Mouse (Mus musculus) midbrain, embryonic 15.5 days (tissue): ENCODE data around the gene Dag1. TPM values are rescaled to one million over a fixed set of nuclear protein-coding genes. Genes with fewer than 3 reads are reported as not detected.

Source experiments
- ATAC-seq: fragments of 200-750 bp; cut with Nextera tagmentation; replicated peaks from 2 replicates; pipeline ENCODE4 v1.8.0; 2017; ENCODE audit warnings: moderate TSS enrichment
- H3K27ac ChIP-seq: fragments of 300-500 bp; sonication (generic); 2 replicates; pipeline ENCODE4 v1.5.1; 2015; ENCODE audit warnings: mild to moderate bottlenecking, inconsistent platforms
- H3K27me3 ChIP-seq: fragments of 300-500 bp; sonication (generic); replicated peaks from 2 replicates; pipeline ENCODE4 v1.6.1; 2015; ENCODE audit warnings: inconsistent platforms
- H3K36me3 ChIP-seq: fragments of 300-500 bp; sonication (generic); replicated peaks from 2 replicates; pipeline ENCODE4 v1.6.1; 2015; ENCODE audit warnings: inconsistent platforms
- H3K4me1 ChIP-seq: fragments of 300-500 bp; sonication (generic); 2 replicates; pipeline ENCODE4 v1.6.1; 2015; ENCODE audit warnings: inconsistent platforms
- H3K4me2 ChIP-seq: fragments of 300-500 bp; sonication (generic); 2 replicates; pipeline ENCODE4 v1.6.1; 2015; ENCODE audit warnings: inconsistent platforms, mild to moderate bottlenecking, moderate library complexity
- H3K4me3 ChIP-seq: fragments of 300-500 bp; sonication (generic); 2 replicates; pipeline ENCODE4 v1.5.1; 2015; ENCODE audit warnings: mild to moderate bottlenecking, inconsistent platforms
- H3K9ac ChIP-seq: fragments of 300-500 bp; sonication (generic); 2 replicates; pipeline ENCODE4 v1.6.1; 2015; ENCODE audit warnings: mild to moderate bottlenecking, inconsistent platforms
- H3K9me3 ChIP-seq: fragments of 300-500 bp; sonication (generic); 2 replicates; pipeline ENCODE4 v1.6.1; 2016; ENCODE audit warnings: inconsistent platforms
- WGBS: fragments of 180-500 bp; shearing (Covaris S2); methylation state at CpG from one replicate; pipeline ENCODE4 v1.1.7; 2015; ENCODE audit warnings: mixed read lengths; 5-methylcytosine and 5-hydroxymethylcytosine counted together
- polyA plus RNA-seq: library from polyadenylated mRNA; unstranded; fragments of >200 nt; fragmentation: Nextera tagmentation; extraction: Ambion mirVana; gene quantifications from 2 replicates; pipeline ENCODE4 v1.2.1, GENCODE M21; 2015

Gene Dag1
- polyA plus RNA-seq, 1 experiment from 2014 or later, result 69.3 TPM

DNA sequence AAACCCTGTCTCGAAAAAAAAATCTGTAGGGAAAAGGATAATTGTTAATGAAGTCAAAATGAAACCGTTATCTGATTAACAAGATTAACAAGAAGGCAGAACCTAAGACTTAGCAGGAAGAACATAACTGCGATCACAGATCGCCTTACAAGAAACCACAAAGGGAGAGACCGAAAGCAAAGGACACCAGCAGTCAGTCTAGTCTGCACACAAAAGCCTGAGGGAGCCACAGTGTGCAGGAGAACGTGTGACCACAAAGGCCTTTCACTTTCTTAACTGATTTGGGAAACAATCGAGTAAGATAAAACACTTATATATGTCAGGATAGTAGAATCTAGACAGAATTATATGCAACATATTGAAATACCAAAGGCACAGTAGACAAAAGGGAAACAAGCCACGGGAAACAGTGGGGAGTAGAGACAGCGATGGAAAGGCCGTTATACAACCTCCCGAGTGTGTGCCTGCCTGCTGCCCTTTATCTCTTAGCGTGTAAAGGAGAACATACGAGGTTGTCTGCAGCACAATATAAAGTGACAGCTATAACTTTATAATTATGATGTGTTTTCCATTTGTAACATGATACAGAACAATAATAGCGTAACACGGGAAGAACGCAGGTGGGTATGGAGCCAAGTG is 100.0 kb downstream of the Dag1 start:
- ATAC-seq, result no peak

DNA sequence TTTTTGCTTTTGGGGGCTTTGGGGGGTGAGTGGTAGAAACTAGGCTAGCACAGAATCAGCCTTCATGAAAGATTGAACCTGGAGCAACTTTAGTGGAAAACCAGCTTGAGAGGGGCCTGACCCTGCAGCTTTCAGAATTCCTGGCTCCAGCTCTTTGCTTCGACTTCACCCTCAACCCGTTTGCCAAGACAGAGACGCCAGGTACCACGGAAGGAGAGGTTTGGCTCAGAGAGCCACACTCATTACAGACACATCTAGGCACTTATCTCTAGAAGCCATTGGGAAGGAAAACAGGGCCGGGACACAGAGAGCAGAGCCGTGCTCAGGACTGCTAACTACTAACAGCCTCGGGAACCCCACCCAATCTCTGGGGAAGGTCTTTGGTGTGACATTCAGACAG is 105.9 kb downstream of the Dag1 start:
- H3K36me3 ChIP-seq, result no peaks in the 10 kb centered on the region
- no peaks in the 10 kb centered on the region for H3K4me1 ChIP-seq
- no peak overlapping the region for H3K4me2 ChIP-seq
- no peaks in the 10 kb centered on the region for H3K27me3 ChIP-seq
- 73% methylated on average over 7 of the region's 7 CpGs for WGBS
- no peak overlapping the region for H3K4me3 ChIP-seq
- no peak overlapping the region for H3K9ac ChIP-seq
- ATAC-seq, result no peak
- no peak overlapping the region for H3K27ac ChIP-seq
- H3K9me3 ChIP-seq, result no peaks in the 10 kb centered on the region

More for the DNA sequence above, 100.0 kb downstream of the Dag1 start:
- Histone ChIP-seq H3K27me3 (no peaks in the 10 kb centered on the region), H3K4me3 (no peak overlapping the region), H3K36me3 (no peaks in the 10 kb centered on the region), H3K4me2 (no peak overlapping the region), H3K4me1 (no peaks in the 10 kb centered on the region), H3K9ac (no peak overlapping the region), H3K27ac (0 out of 2 replicates have a peak overlapping the region, but pooled peaks have one; percentile 1), H3K9me3 (no peaks in the 10 kb centered on the region)
- 80% methylated on average over 16 of the region's 16 CpGs for WGBS

DNA sequence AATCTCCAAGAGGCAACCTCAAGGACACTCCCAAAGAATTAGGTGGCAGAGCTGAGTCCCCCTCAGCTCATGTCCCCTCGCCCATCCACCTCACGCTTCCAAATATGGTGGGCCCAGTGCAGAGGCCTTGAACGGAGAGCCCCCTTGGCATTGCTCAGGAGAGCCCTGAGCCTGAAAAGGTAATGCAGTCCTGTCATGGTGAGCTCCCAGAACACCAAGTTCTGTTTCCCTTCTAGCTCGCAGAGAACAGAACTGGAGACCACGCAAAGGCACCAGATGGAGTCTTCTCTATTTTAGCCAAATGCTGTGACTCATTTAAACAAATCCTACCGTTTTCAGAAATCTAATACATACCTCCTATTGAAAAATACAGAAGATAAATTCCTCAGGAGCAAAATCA is 106.3 kb downstream of the Dag1 start:
- no peaks in the 10 kb centered on the region for H3K4me1 ChIP-seq
- no peak overlapping the region for H3K4me2 ChIP-seq
- WGBS, result 89% methylated on average over 6 of the region's 6 CpGs
- no peak overlapping the region for H3K27ac ChIP-seq
- no peak overlapping the region for H3K9ac ChIP-seq
- no peak for ATAC-seq
- H3K36me3 ChIP-seq, result no peaks in the 10 kb centered on the region
- no peak overlapping the region for H3K4me3 ChIP-seq
- no peaks in the 10 kb centered on the region for H3K27me3 ChIP-seq
- no peaks in the 10 kb centered on the region for H3K9me3 ChIP-seq

DNA sequence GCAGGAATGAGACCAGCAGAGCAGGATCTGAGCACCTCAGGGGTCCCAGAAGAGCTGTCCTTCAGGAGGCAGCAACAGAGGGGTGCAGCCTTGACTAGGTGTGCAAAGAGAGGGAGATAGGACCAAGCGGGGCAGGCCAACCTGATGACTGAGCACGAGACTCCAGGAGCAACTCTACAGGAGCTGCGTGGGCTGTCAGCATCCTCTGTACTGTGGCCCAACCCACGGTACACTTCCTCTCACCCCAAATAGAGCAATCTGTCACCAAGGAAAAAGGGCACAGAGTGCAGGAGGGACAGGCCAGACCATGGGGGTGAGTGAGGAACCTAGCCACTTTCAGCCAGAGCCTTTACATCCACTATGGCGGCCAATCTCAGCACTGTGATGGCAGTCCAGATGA is 107.0 kb downstream of the Dag1 start:
- WGBS, result 89% methylated on average over 5 of the region's 5 CpGs
- H3K4me2 ChIP-seq, result no peak overlapping the region
- no peaks in the 10 kb centered on the region for H3K4me1 ChIP-seq
- ATAC-seq, result no peak
- no peaks in the 10 kb centered on the region for H3K9me3 ChIP-seq
- H3K27me3 ChIP-seq, result no peaks in the 10 kb centered on the region
- no peak overlapping the region for H3K27ac ChIP-seq
- no peak overlapping the region for H3K9ac ChIP-seq
- H3K36me3 ChIP-seq, result no peaks in the 10 kb centered on the region
- no peak overlapping the region for H3K4me3 ChIP-seq

DNA sequence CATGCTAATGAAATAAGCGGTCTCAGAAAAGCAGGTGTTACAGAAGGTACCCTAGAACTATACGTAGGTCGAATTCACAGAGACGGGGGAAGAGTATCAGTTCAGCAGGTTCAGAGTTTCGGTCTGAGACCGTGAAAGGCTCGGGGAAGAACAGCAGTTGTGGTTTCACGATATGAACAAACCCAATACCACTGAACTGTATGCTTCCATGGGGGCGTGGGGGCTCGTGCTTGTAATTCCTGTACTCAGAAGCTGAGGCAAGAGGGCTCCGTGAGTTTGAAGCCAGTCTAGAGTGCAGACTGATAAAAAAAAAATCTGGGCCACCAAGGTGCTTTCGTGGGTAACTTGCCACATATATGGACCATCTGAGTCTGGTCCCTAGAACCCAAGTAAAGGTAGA is 108.9 kb downstream of the Dag1 start:
- ATAC-seq, result no peak
- Histone ChIP-seq H3K9ac (no peak overlapping the region), H3K9me3 (no peaks in the 10 kb centered on the region), H3K4me1 (no peaks in the 10 kb centered on the region), H3K4me3 (no peak overlapping the region), H3K4me2 (no peak overlapping the region), H3K36me3 (no peaks in the 10 kb centered on the region), H3K27me3 (no peaks in the 10 kb centered on the region), H3K27ac (no peak overlapping the region)
- WGBS, result 92% methylated on average over 12 of the region's 12 CpGs

Other genes with a start within 250 kb of the Dag1 start
- 19.6 and 22.0 TPM in 2 replicates for gene Gmppb, start 214.7 kb downstream of the Dag1 start, polyA plus RNA-seq
- 3.5 and 3.6 TPM in 2 replicates for gene Amigo3, start 210.8 kb downstream of the Dag1 start, polyA plus RNA-seq
- gene Mst1, start 183.5 kb downstream of the Dag1 start, polyA plus RNA-seq, result not detected in 2 replicates
- gene Rnf123, start 180.6 kb downstream of the Dag1 start, polyA plus RNA-seq, result 54.7 and 55.0 TPM in 2 replicates
- 54.7 and 61.3 TPM in 2 replicates for gene Apeh, start 169.4 kb downstream of the Dag1 start, polyA plus RNA-seq
- 11.1 TPM in 2 replicates for gene Bsn, start 73.6 kb downstream of the Dag1 start, polyA plus RNA-seq
- gene Nicn1, start 26.5 kb upstream of the Dag1 start, polyA plus RNA-seq, result 129 and 149 TPM in 2 replicates
- gene Amt, start 32.9 kb upstream of the Dag1 start, polyA plus RNA-seq, result 28.9 and 32.1 TPM in 2 replicates
- gene Rhoa, start 42.2 kb upstream of the Dag1 start, polyA plus RNA-seq, result 251 and 257 TPM in 2 replicates
- gene Tcta, start 42.2 kb upstream of the Dag1 start, polyA plus RNA-seq, result 51.4 and 54.9 TPM in 2 replicates
- 413 and 429 TPM in 2 replicates for gene Gpx1, start 74.9 kb upstream of the Dag1 start, polyA plus RNA-seq
- gene Usp4, start 83.9 kb upstream of the Dag1 start, polyA plus RNA-seq, result 149 and 151 TPM in 2 replicates
- 2.4 and 2.7 TPM in 2 replicates for gene 1700102P08Rik, start 128.8 kb upstream of the Dag1 start, polyA plus RNA-seq
- gene Ccdc36, start 164.5 kb upstream of the Dag1 start, polyA plus RNA-seq, result 1.7 and 1.8 TPM in 2 replicates
- not detected in 2 replicates for gene BC048562, start 172.5 kb upstream of the Dag1 start, polyA plus RNA-seq
- 70.2 and 71.4 TPM in 2 replicates for gene Ccdc71, start 196.6 kb upstream of the Dag1 start, polyA plus RNA-seq
- gene Klhdc8b, start 197.6 kb upstream of the Dag1 start, polyA plus RNA-seq, result 82.8 and 87.3 TPM in 2 replicates
- 19.1 and 22.7 TPM in 2 replicates for gene Lamb2, start 215.8 kb upstream of the Dag1 start, polyA plus RNA-seq
- gene Usp19, start 226.6 kb upstream of the Dag1 start, polyA plus RNA-seq, result 87.1 and 94.3 TPM in 2 replicates
- 64.0 and 64.6 TPM in 2 replicates for gene Qars, start 243.7 kb upstream of the Dag1 start, polyA plus RNA-seq